Mouse (Mus musculus): ENCODE measurements at regions not wholly inside any gene's neighbourhood (a gene's known extent, or its start where the extent isn't known, plus 50 kb on each side); places are given as distances from the start of the nearest gene placed in this dataset.

- DNase-seq (ENCODE audit: extremely low spot score in 1 of 2, low spot score in 1 of 2) = no peak
Measured at GRCm38 (mm10) chr1:121631466-121631865, 63.7 kb upstream of the Ddx18 start.

GRCm38 (mm10) chr1:121620262-121620661, 52.5 kb upstream of the Ddx18 start:
- DNase-seq (ENCODE audit: extremely low spot score in 1 of 2, low spot score in 1 of 2) = no peak

GRCm38 (mm10) chr1:121618550-121618949, 50.8 kb upstream of the Ddx18 start:
- no peak for DNase-seq (ENCODE audit: extremely low spot score in 1 of 2, low spot score in 1 of 2)
